Mouse (Mus musculus): ENCODE results near the gene Etnk1.
"Not testable (repeated sequence)": the region's sequence is repeated elsewhere in the genome, so short reads cannot be mapped to it uniquely, and the experiment has no call there.

Etnk1 gene

GRCm38 (mm10) chr6:143166452-143167357 is at the start of gene Etnk1:
Etnk1 (plus strand) TSS chr6:143167221.
- in situ Hi-C loops (cut with MboI; ENCODE audit: low sequenced_read_pairs), result no loop called here

- in situ Hi-C loops (cut with MboI; ENCODE audit: low sequenced_read_pairs), result no loop called here
Measured at GRCm38 (mm10) chr6:143119325-143119724, 47.7 kb upstream of the Etnk1 start.

DNA sequence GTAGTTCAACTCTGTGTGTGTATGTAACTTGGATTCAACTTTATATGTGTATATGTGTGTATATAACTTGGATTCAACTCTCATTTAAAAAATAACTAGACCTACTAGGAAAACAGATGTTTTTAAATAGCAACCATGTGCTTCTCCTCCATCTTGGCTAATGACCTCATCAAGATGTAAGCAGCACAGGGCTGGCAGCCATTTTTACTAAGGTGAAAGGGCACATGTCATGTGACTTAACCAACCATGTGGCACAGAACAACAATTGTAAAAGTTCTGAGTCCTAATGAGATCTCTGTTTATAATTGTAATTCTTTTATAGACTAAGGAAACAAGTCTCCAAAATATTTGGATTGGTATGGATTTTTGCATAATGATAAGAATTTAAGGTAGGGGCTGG is 41.3 kb upstream of the Etnk1 start:
- in situ Hi-C loops (cut with MboI; ENCODE audit: low sequenced_read_pairs), result no loop called here

- in situ Hi-C loops (cut with MboI; ENCODE audit: low sequenced_read_pairs), result no loop called here
Measured at GRCm38 (mm10) chr6:143129466-143129865, 37.6 kb upstream of the Etnk1 start.

GRCm38 (mm10) chr6:143129952-143130351 is 37.1 kb upstream of the Etnk1 start:
- in situ Hi-C loops (cut with MboI; ENCODE audit: low sequenced_read_pairs), result no loop called here

- in situ Hi-C loops (cut with MboI; ENCODE audit: low sequenced_read_pairs), result no loop called here
Measured at GRCm38 (mm10) chr6:143130411-143130810, 36.6 kb upstream of the Etnk1 start.

DNA sequence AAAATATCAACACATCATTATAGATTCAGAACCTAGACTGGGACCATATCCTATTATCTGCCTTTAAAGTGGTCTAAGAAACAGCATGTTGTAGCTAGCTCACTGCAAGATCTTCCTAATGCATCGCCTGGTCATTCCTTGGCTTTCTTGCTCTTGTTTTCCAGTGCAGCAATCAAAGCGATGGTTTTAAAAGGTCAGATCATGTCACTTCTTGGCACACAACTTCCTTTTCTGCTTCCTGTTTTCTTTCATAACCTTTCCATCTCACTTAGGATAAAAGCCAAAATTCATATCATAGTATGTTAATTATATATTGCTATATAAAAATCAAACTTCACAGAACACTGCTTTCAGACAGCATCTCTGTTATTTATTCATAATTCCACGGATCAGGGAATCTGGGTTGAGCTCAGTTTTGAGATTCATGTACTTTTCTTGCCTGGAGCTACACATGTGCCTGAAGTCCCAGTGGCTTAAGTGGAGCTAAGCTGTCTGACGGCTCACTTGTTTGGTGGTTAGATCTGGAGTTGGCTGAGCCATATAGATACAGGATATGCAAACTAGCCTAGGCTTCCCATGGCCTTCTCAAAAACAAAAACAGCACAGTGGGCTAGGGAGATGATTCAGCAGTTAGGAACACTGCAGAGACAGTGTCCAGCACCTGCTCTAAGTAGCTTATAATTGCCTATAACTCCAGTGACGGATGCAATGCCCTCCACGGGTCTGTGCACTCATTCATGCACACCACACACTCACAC is 34.9 kb upstream of the Etnk1 start:
- in situ Hi-C loops (cut with MboI; ENCODE audit: low sequenced_read_pairs), result no loop called here

- in situ Hi-C loops (cut with MboI; ENCODE audit: low sequenced_read_pairs), result no loop called here
Measured at GRCm38 (mm10) chr6:143133150-143133549, 33.9 kb upstream of the Etnk1 start.

DNA sequence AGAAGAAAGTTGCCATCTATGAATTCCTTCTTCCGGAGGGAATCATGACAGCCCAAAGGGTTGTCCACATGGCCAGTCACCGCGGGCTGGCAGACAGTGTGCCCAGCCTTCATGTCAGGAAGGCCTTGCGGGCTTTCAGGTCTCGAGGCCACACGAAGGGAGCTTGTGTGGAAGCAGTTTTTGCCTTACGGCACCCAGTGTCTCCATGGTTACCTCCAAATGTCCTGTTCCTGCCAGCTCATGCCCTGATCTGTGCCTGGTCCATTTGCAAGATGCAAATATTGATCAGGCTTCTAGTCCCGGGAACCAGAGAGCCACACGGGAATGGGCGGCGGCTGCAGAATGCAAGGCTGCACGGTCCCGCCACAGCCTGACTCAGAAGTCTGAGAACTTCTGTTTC is 31.9 kb upstream of the Etnk1 start:
- in situ Hi-C loops (cut with MboI; ENCODE audit: low sequenced_read_pairs), result no loop called here

DNA sequence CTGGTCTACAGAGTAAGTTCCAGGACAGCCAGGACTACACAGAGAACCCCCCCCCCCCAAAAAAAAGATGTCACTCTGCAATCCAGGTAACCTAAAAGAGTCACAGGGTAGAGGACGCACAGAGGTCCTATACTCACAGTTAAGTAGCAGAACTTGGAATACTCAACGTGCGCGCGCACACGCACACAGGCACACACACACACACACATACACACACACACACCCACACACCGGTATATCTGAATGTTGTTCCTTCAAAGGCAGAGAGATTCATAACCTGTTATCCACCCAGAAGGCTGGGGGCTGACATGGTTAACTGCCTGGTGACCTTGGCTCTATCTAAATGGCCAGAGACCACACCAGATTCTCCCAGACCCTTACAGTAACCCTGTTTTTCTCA is 30.3 kb upstream of the Etnk1 start:
- in situ Hi-C loops (cut with MboI; ENCODE audit: low sequenced_read_pairs), result no loop called here

DNA sequence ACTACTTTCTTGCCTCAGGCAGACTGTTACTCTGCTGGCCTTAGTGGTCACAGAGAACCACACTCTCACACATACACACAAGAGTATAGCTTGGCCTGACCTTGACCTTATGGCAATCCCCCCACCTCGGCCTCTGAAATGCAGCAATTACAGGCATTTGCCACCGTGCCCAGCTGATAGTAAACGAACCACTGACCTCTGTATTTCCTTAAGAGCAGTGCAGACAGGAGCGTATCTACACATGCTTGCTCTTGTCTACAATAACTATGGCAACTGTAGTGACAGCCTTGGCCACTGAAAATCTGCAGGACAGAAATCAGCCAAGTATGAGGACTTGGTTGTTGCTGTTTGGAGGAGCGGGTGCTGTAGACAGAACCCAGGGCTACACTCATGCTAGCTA is 29.7 kb upstream of the Etnk1 start:
- in situ Hi-C loops (cut with MboI; ENCODE audit: low sequenced_read_pairs), result no loop called here

- in situ Hi-C loops (cut with MboI; ENCODE audit: low sequenced_read_pairs), result no loop called here
Measured at GRCm38 (mm10) chr6:143139417-143139816, 27.6 kb upstream of the Etnk1 start.

GRCm38 (mm10) chr6:143140884-143141283 is 26.1 kb upstream of the Etnk1 start:
- in situ Hi-C loops (cut with MboI; ENCODE audit: low sequenced_read_pairs), result no loop called here

- in situ Hi-C loops (cut with MboI; ENCODE audit: low sequenced_read_pairs), result not testable (repeated sequence)
Measured at GRCm38 (mm10) chr6:143141624-143142592, 25.1 kb upstream of the Etnk1 start.

- in situ Hi-C loops (cut with MboI; ENCODE audit: low sequenced_read_pairs), result no loop called here
Measured at GRCm38 (mm10) chr6:143142861-143143260, 24.2 kb upstream of the Etnk1 start.

DNA sequence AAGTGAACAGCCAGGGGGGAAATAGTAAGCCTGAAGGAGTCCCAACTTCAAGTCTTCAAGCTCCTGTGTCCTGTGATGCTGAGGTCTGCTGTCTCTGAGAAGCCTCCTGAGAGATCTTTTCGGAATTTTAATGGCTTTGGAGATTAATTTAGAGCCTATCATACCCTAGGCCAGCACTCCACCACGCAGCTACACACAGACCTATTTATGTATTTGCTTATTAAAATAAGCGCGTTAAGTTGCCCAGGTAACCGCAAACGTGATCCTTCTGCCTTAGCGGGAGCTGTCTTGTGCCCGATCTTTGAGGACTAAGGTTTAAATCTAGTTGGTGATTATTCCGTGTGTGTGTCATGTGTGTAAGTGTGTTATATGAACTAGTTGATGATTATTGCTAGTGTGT is 23.7 kb upstream of the Etnk1 start:
- in situ Hi-C loops (cut with MboI; ENCODE audit: low sequenced_read_pairs), result no loop called here

DNA sequence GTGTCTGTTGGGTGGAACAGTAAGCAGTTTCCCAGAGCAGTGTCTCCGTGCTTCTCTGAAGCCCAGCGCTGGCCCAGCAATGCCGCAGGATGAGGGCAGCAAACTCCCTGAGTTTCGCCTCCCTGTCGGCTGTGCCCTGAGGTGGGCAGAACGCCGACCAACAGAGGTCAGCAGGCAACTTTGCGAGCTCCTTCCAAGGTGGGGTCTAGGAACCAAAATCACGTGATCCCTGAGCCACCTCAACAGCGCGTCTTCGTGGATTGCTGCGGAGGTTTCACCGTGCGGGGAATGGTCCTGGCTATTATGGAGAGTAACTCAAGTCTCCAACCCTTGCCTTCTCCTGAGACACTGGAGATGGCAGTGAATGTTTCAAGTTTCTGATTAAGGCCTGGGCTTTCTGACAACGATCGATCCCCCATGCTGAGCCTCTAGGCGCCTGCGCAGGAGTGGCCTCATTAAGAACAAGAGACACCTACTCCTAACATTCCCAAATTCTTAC is 23.2 kb upstream of the Etnk1 start:
- in situ Hi-C loops (cut with MboI; ENCODE audit: low sequenced_read_pairs), result no loop called here

GRCm38 (mm10) chr6:143144556-143144955 is 22.5 kb upstream of the Etnk1 start:
- in situ Hi-C loops (cut with MboI; ENCODE audit: low sequenced_read_pairs), result no loop called here

DNA sequence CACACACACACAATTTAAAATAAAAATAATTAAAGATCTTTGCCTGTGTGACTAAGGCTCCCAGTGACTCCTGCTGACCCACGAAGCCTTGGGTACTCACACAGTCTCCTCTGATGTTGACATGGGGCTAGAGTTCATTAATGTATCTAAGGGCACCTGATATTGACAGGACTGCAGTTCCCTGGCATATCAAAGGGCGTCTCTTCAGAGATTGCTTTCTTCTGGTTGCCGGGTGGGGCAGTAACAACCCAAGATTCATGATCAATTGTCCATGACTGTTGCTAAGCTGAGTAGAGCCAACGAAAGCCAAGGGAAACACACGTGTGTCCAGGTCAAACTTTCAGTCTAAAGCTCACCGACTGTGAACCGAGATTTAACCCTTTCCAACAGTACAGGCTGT is 22.0 kb upstream of the Etnk1 start:
- in situ Hi-C loops (cut with MboI; ENCODE audit: low sequenced_read_pairs), result no loop called here

GRCm38 (mm10) chr6:143146756-143147155 is 20.3 kb upstream of the Etnk1 start:
- in situ Hi-C loops (cut with MboI; ENCODE audit: low sequenced_read_pairs), result no loop called here

DNA sequence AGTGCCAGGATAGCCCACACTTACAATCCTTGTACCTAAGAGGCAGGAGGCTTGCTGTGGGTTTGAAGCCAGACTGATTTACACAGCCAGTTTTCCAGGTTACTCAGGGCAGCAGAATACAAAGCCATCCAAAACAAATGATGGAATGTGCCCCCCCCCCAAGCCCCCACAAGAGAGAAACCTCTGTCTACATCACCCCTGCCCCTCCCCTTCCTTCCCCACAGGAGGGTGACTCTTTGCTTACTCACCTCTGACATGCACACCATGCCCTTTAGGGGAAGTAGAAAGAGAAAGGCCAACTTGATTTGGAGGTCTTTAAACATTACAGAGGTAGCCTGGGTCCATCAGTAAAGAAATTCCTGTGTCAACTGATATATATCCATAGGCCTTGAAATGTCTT is 18.2 kb upstream of the Etnk1 start:
- in situ Hi-C loops (cut with MboI; ENCODE audit: low sequenced_read_pairs), result no loop called here
